Mouse (Mus musculus) thymus, postnatal 0 days (tissue): ENCODE data around the gene Dpm1. TPM values are rescaled to one million over a fixed set of nuclear protein-coding genes. Genes with fewer than 3 reads are reported as not detected.

Experiments used
- DNase-seq: peaks from one replicate; pipeline ENCODE4 v3.0.0-alpha.2; 2015; ENCODE audit warnings: low spot score
- microRNA-seq: library from miRNA; unstranded; fragments of <30 nt; microRNA quantifications from one replicate; pipeline ENCODE4, GENCODE M21; 2016; ENCODE audit warnings: borderline number of aligned reads
- polyA plus RNA-seq: library from polyadenylated mRNA; unstranded; fragments of >200 nt; fragmentation: Nextera tagmentation; extraction: Ambion mirVana; gene quantifications from 2 replicates; pipeline ENCODE4 v1.2.1, GENCODE M21; 2015

The Dpm1 gene
- polyA plus RNA-seq, 1 experiment from 2014 or later, result 143 TPM

GRCm38 (mm10) chr2:168167781-168168180 lies 62.6 kb downstream of the Dpm1 start:
- no peak for DNase-seq

- DNase-seq, result no peak
These were observed 63.5 kb downstream of the Dpm1 start for GRCm38 (mm10) chr2:168166750-168167460.

GRCm38 (mm10) chr2:168161978-168162377 lies 68.4 kb downstream of the Dpm1 start:
- no peak for DNase-seq

GRCm38 (mm10) chr2:168161514-168161971 lies 68.8 kb downstream of the Dpm1 start:
- DNase-seq, result no peak

- DNase-seq, result no peak
These were observed 69.9 kb downstream of the Dpm1 start for GRCm38 (mm10) chr2:168160370-168160930.

Small RNA genes lying within 50 kb of the gene (microRNA-seq; reads per million reads assigned to microRNA genes)
- not detected for gene Gm24561

Other genes with a start within 250 kb of the Dpm1 start
- 0.18 and 0.30 TPM in 2 replicates for gene Ripor3, start 220.0 kb downstream of the Dpm1 start, polyA plus RNA-seq
- gene Pard6b, start 149.6 kb downstream of the Dpm1 start, polyA plus RNA-seq, result 3.1 and 3.4 TPM in 2 replicates
- gene Adnp, start 23.5 kb downstream of the Dpm1 start, polyA plus RNA-seq, result 4.8 and 7.9 TPM in 2 replicates
- 10.4 and 15.3 TPM in 2 replicates for gene Gm20716, start 227 bp downstream of the Dpm1 start, polyA plus RNA-seq
- gene Mocs3, start within 50 bp of the Dpm1 start, polyA plus RNA-seq, result 9.3 and 11.4 TPM in 2 replicates
- not detected in 2 replicates for gene Kcng1, start 51.1 kb upstream of the Dpm1 start, polyA plus RNA-seq